Mouse (Mus musculus) MN1 (cell line): Measurements from ENCODE around the gene Hoxb5.

ENCODE experiments used
- DNase-seq: peaks from one replicate; pipeline ENCODE4 v3.0.0-alpha.2; 2016; ENCODE audit warnings: low spot score

Gene Hoxb5

DNA sequence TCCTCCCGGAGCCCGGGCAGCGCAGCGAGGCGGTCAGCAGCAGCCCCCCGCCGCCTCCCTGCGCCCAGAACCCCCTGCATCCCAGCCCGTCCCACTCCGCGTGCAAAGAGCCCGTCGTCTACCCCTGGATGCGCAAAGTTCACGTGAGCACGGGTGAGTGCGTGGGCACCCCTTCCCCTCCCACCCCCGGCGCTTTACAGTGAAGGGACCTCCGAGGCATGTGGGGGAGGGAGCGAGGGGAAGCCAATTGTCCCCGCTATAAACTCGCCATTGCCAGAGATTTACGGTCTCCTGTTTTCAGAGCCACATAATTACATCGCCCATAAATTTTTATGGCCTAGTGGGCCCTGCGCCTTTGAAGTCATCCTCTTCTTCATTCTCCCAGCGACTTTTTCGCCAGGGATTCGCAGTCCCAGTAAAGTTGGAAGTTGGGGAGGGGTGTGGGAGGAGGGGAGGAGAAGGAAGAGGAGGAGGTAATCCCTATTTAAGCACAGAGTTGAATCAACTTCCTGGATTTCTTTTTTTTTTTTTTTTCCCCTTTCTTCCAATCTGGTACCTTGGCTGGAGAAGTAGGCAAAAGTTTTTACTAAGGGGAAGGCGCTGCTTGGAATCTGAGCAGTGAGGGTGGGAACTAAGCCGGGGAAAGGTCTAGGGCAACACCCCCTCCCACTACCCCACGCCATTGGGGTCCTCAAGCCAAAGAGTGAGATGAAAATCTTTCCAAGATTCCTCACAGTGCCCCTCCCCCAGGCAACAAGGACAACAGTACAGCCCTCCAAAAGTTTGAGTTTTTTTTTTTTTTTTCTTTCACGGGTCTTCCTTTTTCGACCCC lies 16.2 kb downstream of the Hoxb5 start:
- DNase-seq = no peak

DNA sequence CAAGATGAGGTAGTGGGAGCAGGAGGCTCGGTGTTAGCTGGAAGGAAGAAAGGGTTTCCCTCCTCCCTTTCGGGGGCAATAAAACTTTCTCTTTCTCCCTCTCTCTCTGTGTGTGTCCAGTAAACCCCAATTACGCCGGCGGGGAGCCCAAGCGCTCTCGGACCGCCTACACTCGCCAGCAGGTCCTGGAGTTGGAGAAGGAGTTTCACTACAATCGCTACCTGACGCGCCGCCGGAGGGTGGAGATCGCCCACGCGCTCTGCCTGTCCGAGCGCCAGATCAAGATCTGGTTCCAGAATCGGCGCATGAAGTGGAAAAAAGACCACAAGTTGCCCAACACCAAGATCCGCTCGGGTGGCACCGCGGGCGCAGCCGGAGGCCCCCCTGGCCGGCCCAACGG lies 16.8 kb downstream of the Hoxb5 start:
- DNase-seq = no peak

DNA sequence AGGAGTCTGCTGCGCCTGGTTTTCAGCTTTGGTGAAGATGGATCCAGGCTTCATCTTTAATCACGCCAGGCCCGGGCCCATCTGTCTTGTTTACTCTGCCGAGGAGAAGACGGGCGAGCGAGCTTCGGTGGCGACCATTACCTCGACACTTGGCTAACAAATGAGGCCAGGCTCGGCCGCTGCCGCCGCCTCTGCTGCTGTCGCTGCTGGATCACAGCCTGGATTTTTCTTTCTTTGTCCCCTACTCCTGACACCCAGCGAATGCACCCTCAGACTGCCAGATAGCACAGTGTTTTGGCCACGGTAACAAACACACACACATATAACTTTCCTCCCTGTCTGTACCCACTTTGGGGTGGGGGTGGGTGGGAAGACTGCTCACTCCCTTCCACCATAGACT lies 17.6 kb downstream of the Hoxb5 start:
- no peak for DNase-seq

DNA sequence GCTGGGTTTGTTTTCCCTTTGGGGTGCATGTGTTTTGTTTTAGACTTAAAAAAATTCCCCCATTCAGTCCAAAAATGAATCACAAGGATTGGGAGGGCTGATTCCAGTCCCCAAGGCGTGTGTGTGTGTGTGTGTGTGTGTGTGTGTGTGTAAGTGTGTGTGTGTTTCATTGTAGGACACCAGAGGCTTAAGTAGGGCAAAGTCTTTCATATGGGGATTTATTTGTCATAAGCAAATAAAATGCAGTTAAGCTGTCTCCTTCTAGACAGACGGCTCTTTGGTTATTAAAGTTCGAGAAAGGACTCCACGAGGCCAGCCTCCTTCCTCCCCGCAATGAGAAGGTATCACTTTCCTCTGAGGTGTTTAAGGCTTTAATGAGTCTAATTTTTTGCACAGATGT lies 18.7 kb downstream of the Hoxb5 start:
- DNase-seq = no peak

DNA sequence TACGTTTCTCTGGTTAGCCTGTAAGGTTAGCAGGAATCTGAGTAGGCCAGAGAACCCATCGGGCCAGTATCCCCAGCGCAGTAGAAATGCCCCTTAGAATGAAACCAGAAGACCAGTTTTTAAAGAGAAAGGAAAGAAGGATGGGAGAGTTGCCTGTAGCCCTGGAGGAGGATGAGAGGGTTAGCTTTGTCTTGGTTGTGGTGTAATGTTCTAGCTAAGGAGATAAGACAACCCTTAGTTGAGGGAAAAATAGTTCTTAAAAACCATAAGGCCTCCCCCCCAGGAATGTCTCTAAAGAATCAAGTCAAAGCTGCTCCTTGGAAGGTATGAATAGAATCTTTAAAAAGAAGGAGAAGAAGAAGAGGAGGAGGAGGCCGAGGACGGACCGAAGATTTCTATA lies 19.6 kb downstream of the Hoxb5 start:
- no peak for DNase-seq

DNA sequence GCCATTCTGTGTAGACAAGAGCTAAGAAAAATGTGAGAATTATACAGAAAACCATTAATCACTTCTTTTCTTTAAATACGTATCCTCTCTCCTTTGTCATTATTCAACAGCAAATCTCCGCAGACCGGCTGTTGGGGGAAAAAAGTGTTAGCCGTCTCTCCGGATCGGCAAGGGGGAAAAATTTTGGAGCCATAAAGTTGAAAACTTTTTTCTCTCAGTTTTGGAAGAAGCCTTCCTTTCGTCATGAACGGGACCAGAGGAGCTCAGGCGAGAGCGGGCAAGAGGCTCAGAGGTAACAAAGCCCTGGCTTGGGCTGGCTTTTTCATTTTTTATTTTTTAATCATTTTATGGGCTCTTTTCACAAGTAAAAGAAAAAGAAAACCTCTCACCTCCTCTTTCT lies 20.0 kb downstream of the Hoxb5 start, which contains the start of gene Hoxb3:
Gene Hoxb3, plus strand, starts transcription at position 173 of the 400 bp plus-strand sequence.
- no peak for DNase-seq

DNA sequence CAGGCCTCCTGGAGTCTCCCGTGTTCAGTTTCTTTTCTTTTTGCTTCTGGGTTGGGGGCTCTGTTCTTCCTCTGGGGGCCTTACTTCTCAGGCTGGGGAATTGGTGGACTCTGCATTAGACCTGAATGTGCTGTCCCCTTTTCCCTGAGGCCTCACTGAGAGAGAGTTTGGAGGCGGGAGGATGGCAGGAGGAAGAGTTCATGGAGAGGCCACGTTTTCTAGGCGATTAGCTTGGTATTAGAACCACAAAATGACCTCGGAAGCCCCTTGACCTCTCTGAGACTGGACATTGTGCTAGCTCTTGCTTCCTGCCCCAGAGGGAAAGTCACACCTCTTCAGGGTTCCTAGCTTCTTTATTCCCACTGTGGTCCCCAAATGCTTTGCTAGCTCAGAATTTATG lies 21.0 kb downstream of the Hoxb5 start:
- no peak for DNase-seq

DNA sequence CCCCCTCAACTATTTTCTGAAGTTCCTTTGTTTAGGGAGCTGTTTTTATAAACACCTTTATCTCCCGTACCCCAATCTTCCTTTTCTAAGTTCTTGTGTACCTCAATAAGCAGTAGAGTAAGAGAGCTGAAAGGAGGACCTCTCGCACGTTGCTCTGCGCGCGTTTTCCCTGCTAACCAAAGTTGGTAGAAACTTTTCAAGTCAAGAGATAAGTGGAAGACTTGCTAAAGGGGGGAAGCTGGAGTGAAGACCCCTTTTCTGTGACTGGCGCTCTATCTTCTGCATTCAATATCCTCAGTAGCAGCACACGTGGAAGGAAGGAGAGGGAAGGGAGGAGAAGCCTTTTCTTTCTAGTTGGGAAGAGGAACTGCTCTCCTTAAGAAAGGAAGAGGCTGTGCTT lies 21.8 kb downstream of the Hoxb5 start:
- no peak for DNase-seq

DNA sequence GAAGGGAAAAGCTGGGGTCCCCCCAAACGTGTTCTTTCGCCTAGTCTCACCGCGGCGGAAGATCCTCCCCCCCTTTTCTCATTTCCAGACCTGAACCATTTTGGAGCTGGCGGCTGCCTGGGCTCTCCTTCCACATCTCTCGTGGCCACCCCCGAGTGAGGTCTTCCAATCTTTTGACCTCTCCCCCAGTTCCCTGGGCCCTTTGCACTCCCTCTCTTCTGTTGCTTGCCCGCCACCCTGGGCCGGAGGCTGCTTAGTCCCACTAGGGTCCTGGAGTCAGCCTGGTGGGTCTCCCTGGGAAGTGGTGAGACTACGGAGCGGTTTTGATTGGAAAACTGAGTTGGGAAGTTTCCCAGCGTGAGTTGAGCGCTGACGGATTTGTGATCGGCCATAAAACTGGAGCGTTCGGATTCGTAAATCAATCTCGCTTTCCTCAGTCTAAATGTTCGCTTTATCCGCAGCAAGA lies 22.6 kb downstream of the Hoxb5 start:
- DNase-seq = no peak

DNA sequence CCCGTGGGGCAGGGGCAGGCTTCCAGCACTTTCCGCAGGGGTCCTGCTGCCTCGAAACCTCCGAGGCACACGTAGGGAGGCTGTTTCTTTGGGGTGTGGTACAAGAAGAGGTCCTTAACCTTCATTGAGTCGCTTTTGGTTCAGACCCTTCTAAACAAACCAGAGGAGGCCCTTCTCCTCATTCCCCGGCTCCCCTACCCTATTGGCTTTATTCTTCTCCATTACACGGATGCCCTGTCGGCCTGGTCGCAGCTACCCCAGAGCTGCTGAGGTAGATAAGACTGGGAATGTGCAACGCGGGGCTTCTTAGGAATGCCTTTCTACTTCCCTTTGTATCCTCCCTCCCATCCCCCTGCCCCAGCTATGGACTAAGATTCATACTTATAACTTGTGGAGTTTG lies 23.6 kb downstream of the Hoxb5 start:
- DNase-seq = no peak

DNA sequence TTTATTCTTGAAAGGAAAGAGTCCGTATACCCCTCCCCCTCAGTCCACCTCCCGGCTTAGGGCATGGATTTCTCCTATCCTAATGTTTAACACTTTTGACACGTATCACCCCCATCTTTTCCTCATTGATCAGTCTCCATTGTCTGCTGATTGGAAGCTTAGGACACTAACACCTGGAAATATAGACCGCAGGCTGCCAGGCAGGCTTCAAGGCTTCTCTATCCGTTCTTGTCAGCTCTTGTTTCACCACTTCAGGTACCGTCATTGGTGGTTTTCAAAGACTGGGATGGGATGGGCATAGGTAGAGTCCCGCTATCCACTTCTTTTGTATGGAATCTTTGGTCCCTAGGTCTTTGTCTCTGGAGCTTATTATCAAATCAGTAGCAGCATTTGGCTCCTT lies 24.0 kb downstream of the Hoxb5 start:
- DNase-seq = no peak

DNA sequence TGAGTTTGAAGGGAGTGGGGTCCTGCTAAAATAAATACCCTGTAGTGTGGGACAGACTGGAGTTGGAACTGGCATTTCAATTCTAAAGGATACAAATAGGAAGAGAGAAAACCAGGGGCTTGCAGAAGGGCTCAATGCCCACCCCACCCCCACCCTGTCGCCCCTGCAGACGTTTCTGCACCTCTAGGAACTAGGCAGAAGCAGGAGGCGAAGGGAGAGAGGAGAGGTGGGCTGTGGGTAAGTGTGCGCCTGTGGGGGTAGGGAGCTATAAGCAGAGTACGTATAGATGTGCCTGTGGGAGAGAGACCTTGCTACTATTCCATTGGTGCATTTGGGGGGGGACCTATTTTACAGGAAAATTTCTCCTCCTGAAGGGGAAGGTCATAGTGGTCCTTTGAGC lies 24.6 kb downstream of the Hoxb5 start:
- DNase-seq = no peak

DNA sequence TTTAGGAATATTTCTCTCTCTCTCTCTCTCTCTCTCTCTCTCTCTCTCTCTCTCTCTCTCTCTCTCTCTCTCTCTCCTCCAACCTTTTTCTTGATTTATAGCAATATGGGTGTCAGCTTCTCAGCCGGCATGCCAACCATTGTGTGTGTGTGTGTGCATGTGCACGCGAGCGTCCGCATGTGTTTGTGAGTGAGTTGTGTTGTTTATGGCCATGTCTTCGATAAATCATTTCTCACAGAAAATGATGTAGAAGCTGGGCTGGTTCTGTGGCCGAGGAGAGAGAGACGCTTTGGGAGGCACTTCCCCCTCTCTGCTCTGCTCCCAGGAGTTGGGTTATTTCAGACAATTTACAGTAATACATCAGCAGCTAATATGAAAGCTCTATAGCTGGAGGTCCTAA lies 25.5 kb downstream of the Hoxb5 start:
- no peak for DNase-seq

DNA sequence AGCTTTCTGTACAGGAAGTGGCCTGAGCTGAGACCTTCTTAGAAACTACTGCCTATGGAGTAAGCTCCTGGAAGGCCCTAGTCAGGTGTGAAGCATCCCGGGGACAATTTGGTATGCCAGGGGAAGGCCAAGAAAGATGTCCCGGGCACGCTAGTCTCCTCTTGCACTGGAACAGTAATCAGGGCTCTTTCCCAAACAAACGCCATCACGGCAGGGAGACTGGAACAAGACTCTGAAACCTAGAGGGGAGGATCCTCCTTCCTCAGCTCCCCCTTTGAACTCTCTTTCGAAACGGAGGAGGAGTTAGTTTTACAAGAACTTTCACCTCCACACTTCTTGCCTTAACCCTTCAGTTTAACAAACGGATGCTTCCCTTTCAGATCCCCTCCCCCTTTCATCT lies 29.0 kb downstream of the Hoxb5 start:
- DNase-seq = no peak

DNA sequence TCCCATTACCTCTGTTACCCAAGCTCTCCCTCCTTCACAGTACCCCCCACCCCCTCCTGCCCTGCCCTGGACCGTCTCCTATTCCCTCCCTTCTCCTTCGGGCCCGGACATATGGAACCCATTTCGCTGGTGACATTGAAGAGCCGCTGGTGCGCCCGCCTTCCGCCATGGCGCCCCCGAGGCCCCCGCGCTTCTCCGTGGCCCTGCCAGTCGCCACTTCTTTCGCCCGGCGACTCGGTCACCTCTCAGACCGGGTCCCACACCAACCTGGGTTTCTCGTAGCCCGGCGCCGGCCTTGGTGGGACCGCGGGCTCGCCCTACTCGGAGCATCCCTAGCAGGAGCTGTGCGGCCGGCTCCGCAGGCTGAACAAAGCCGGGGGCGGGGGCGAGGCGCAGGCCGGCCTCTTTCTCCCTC lies 29.5 kb downstream of the Hoxb5 start:
- no peak for DNase-seq

DNA sequence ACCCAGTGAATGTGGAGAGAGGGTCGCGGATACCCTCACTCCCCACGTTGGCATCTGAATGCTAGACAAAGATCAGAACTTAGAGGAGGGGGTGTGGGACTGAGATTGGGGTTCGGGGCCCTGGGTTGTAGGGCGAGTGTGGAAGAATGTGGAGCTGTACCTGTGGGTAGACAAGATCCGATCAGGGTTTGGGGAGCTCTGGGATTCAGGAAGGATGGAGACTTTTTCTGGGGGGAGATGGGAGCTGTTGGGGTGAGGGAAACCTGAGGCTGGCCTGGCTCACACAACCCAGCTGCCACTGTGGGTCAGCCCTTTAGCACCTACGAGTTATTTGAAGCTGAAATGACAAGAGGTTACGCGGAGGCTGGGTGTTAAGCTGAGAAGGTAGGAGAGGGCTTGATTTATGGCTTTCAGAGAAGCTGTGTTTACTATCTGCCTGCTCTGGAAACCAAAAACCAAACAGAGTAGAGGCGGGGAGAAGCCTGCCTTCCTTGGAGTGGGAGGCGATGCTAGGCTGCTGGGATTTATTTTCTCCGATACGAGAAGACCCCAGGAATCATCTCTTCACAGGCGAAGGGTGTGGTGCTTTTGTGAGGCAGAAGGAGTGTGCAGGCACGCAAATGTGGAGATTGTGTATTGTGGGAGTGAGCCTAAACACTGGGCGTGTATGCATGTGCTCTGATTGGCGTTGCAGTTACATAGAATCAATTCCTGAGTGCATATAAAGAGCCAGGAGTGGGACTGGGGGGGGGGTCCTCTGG lies 30.3 kb downstream of the Hoxb5 start:
- DNase-seq = no peak

DNA sequence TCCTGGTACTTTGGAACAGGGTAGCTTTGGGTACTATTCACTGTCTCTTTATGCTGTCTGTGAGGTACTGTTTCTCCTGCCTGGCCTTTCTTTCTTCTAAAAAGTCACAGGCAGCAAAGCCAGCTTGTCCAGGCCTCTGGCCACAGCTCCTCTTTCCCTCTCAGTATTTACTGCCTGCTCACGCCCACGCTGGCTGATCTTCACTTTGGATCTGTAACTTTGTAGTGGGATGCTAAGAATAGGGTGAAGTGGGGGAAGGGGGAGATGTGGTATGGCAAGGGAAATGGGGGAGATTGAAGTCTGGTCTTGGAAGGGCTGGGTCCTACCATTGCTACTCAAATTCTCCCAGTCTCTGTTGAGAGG lies 30.8 kb downstream of the Hoxb5 start:
- no peak for DNase-seq

DNA sequence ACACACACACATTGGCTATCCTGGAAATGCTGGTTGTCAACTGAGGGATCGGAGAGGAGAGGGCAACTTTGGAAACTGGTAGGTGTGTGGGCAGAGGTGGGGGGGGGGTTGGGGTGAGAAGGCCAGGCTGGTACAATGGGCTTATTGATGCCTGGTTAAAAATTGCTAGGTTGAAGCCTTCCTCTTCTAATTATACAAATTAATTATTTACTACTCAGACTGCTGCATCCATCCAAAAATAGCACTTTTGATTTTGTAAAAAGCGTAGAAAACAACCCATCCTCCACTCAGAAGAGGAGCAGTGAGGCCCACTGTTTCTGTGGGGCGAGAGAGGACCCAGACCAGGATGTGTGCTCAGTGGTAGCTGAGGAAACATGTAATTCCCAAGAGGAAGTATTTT lies 31.9 kb downstream of the Hoxb5 start:
- no peak for DNase-seq

DNA sequence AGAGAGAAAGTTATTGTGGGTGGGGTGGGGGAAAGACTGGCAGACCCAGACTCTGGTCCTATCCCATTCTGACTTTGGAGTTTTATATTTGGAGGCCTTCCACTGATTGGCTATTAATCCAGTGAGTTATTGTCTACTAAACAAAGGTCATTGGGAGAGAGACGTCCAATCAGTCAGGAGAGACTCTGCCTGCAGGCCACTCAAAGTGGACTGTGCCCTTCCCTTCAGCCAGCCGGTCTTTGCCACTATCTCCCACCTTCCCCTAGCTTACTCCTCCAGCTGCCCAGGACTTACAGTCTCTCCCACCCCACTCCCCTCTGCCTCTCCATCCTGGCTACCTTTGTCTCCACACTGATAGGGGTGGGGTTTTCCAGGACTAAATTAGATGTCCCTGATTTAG lies 33.5 kb downstream of the Hoxb5 start:
- DNase-seq = no peak

DNA sequence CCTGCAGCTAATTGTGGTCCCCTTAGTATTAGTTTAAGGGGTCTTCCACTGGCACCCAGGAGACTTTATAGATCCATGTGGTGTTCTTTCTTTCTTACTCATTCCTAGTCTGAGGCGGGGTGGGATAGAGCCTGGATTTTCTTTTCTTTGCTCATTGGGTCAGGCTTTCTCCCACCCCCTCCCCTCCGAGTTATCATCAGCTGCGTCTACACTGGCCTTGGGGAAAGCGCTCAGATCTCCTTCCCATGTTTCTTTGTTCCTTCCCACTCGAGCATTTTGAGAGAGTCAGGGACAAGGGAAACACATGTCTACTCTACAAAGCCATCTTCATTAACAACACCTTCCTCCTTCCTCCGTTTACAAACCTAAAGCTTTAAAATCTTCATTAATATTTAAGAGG lies 33.9 kb downstream of the Hoxb5 start:
- DNase-seq = no peak

DNA sequence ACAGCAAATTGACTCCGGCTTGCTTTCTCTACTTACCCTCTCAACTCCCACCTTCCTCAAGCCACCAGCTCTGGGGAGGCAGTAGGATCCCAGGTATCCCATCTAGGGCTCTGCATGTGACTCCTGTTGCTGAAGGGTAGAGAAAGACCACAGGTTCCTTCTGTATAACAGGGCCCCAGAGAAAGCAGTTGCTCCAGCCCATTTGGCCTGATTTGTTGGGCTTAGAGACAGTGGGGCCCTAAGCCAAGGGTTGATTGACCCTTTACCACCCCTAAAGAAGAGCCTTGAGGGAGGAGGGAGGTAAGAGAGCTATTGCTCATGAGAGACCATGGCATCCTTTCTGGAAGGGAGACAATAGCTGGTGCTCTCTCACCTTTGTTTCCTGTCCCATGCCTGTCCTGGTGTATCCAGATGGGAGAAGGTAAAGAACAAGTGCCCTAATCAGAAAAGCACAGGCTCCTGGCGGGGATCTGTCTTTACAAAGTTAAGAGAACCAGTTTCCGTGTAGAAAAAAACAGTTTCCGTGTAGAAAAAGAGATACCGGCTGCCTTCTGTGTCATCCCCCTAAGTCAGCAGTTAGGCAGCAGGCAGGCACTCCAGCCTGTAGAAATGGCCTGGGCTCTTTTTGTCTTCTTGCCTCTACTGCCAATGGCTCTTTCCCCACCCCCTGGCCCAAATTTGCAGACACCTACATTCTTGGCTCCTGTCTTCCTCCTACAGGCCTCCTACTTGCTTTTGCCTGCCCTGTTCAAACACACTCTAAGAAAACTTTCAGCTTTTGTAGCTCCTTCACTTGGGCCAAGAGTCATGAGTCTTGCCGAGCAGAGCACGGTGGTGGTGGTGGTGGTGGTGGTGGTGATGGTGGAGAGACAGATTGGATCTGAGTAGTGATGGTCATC lies 36.1 kb downstream of the Hoxb5 start:
- DNase-seq = no peak

DNA sequence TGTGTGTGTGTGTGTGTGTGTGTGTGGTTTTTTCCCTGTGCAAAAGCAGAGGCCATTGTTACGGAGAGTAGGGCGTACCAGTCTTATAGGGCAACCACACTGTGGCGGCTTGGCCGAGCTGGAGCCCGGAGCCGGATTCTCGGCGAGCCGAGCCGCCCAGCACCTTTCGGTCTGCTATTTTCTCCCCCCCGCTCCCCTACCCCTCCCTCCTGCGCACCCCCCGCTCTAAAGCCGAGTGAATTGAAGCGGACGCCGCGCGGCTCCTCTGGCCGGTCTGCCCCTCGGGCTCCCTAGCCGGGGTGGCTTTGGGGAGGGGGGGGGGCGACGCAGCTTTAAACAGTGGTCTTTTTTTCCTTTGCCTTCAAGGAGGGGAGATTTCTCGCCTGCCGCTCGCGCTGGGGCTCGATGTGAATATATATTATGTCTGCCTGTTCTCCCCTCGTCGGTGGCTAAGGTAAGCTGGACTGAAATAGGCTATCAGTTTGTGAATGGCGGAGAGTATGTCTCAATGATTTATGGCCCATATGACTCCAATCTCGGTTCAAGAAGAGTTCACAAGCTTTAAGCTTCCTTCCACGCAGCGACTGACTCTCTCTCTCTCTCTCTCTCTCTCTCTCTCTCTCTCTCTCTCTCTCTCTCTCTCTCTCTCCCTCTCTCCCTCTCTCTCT lies 37.7 kb downstream of the Hoxb5 start:
- DNase-seq = no peak
